Mouse (Mus musculus) urinary bladder, postnatal 36 days (tissue): ENCODE results near the gene Fgfr2.

Source experiments
- DNase-seq, 2 experiments: peaks; one replicate each; pipeline ENCODE4 v3.0.0; 2022; ENCODE audit warnings: low spot score in 2 of 2, mixed read lengths in 1 of 2

Fgfr2 gene

DNA sequence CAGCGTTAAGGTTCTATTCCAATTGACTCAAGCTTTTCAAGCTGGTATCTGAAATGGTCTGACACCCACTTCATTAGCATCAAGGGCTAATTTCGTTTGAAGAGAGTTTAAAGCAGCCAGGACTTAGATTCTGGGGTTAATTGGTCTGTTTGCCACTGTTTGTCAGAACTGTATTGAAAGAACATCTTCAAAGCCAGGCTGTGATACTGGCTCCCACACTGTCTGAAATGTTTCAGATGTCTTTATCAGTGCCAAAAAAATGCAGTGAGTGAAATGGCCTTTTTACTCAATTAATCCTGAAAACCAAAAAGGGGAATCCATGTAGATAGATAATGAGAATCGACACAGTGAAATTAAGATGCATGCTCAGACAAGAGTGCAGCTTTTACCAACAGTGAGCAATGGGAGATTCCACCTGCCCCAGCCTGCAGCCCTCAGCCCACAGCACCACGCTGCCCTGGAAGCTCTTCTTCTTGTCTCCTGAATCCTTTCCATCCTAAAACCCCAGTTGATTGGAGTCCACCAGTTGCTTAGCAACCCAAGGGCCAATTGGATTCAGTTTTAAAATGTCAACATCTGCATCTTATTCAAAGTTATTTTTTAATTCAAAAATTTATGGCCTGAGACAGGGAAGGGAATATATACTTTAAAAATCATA is 3005.6 kb downstream of the Fgfr2 start:
- no peak for DNase-seq

DNA sequence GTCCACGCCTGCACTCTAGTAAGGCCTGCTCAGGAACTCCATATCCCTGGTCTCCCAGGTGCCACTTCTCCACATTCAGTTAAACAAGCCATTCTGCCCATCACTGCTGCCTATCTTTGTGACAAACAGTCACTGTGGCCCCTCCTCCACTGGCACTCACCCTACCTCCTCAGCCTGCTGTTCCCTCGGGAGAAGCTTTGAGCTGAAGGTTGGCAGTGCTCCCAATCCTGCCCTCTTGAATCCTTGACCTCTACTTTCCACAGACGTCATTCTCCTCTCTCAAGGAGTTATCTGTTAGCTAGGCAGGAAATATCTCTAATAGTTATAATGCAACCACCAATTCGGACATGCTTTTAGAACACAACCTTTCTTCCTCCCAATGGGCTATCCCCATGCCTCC is 3008.7 kb downstream of the Fgfr2 start:
- DNase-seq = peak in 1 of 2 experiments; percentile 46
